Mouse (Mus musculus): ENCODE measurements around the gene Cmc1. TPM values are rescaled to one million over a fixed set of nuclear protein-coding genes. Genes with fewer than 3 reads are reported as not detected.

Cmc1 gene
- polyA plus RNA-seq (2017; shearing (Covaris generic)), result 71.9 TPM

DNA sequence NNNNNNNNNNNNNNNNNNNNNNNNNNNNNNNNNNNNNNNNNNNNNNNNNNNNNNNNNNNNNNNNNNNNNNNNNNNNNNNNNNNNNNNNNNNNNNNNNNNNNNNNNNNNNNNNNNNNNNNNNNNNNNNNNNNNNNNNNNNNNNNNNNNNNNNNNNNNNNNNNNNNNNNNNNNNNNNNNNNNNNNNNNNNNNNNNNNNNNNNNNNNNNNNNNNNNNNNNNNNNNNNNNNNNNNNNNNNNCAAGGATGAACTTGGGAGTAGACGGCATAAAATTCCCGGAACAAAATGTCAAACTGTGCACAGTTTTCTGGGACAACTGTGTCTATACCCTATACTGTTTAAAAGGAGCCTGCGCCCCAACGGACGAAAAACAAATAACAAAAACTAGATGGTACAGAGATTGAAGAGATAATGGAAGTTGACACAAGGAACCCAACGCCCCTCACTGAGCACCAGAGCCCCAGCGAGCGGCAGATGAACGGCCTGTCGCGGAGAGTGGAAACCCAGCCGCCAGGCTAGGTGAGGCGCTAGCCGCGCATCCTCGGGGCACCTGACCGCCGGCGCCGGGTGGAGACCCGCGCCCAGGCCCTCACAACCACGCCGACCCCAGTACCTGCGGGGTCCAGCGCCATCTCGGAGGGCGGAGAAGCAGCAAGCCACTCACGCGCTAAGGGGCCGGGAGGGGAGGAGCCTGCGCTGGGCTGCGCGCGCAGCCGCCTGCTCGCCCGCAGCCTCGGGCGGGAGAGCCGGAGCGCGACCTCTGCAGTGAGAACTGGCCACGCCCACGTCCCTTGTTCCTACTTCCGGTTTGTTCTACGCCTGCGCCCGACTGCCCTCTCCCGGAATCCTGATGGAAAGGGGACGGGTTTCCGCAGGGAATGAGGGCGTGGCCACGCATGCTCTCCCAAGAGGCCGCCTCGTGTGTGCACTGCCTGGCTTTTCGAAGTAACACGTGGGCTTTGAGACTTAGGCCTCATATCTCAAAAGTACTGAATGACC lies at the start of gene Cmc1:
Gene Cmc1 (minus strand): TSS at position 771 of the 996 bp plus-strand sequence.

DNA sequence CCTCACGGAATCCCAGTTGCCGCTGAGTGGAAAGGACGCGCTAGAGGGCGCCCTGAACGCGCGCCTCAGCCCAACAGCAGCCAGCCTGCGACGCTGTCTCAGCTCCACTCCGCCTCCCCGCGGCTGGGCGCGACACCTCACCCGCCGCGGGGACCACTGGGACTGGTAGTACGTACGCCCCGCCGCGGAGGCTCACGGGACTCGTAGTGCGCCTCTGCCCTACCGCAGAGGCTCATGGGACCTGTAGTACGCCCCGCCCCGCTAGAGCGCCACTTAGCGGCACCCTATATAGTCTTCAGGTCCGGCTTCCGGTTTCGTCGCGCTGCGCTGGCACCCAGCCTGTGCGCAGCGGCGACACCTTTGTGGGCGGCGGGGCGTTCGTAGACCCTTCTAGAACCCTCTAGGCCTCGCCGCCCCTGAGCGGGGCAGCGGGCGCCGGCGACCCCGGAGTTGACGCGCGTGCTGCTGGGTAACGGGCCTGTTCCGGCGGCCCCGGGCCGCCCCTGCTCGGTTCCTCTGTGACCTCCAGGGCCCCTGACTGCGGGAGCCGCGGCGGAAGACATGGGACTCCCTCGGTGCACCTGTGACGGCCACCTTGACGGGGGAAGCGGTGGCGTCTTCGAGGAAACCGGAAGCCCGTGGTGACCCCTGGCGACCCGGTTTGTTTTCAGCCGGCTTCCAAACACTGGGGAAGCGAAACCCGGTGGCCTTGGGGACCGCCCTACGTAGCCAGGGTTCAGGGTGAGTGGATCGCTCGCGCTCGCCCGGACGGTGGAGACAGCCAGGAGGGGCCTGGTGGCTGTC lies 109.6 kb downstream of the Cmc1 start, which contains the start of gene Azi2:
Gene Azi2 (plus strand): TSS at position 282 of the 804 bp plus-strand sequence.

Other genes starting within 250 kb of the Cmc1 start
- 116 TPM for gene Azi2, start 109.7 kb downstream of the Cmc1 start, polyA plus RNA-seq (2017; shearing (Covaris generic))

Data from CD4-positive, CD25-positive, alpha-beta regulatory T cell (primary cell).